In the genomic region with DNA sequence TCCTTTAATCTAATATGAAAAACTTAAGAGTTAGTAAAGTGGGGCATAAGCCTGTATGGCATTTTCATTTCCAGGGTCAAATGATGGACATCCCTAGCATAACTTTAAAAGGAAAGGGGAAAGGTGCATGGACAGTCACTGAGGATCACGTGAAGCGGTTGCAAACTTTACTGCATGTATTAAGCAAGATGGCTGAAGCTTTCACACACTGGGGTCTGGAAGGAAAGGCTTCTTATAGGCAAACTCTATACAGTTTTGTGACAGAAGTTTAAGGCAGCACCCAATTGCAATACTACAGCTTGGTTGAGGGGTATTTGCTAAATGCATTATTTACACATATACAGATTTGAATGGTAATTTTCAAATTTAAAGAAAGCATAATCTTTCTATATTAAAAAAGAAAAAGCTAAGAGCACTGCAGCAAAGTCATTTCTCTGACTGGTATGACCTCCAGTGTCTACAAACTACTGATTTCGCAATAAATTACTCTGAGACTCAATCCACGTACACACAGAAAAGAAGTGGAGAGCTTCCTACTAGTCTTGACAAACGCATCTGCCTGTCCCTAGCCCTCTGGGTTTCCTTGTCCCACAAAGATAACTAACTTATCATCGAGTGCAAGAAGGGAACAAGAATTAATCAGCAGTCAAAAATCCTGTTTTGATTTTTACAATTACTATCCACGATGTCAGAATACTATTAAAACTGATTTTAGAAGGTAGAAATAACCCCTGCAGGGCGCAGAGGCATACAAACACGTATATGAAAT, we compare ENCODE assay signal across 8 mouse cellular contexts. TPM values are rescaled to one million over a fixed set of nuclear protein-coding genes. Genes with fewer than 3 reads are reported as not detected.
DNase-seq lines count a peak whose midpoint lies in the region; ATAC-seq and TF ChIP-seq lines count a peak whose summit lies in the region.

No protein-coding gene starts in this region.

- TF ChIP-seq EP300 in liver, postnatal 0 days (IDR thresholded peaks at IDR 0.05; ENCODE audit: low read depth), result no peak

- peak overlapping the region; percentile 90 for H3K4me3 ChIP-seq in gastrocnemius, adult 2 months
- H3K4me3 ChIP-seq in bone marrow macrophage, adult 2 months (ENCODE audit: insufficient read depth, low read length), result peak overlapping the region; percentile 100
- H3K4me3 ChIP-seq in heart, embryonic 15.5 days, result peak overlapping the region; percentile 73
- H3K4me3 ChIP-seq in liver, postnatal 0 days (ENCODE audit: low read depth, low read length), result peak overlapping the region; percentile 71

- intact Hi-C loops in gastrocnemius, adult 2 months (cut with DNase I), result loop anchor here (1.0 to 2.0 kb wide), 2 partner anchors 17 to 61 kb away; no protein-coding TSS in a partner anchor
- intact Hi-C loops in gastrocnemius, postnatal 14 days (cut with DNase I; ENCODE audit: low total_unique reads), result no loop called here
- intact Hi-C loops in gastrocnemius, postnatal 36 days (cut with DNase I), result loop anchor here (1.0 kb wide), 1 partner anchor 60 kb away; no protein-coding TSS in a partner anchor

- H3K27ac ChIP-seq in gastrocnemius, adult 2 months, result peak overlapping the region; percentile 99
- peak overlapping the region; percentile 47 for H3K27ac ChIP-seq in bone marrow macrophage, adult 2 months (ENCODE audit: insufficient read depth, low read depth, low read length)
- peak overlapping the region; percentile 99 for H3K27ac ChIP-seq in heart, embryonic 15.5 days
- H3K27ac ChIP-seq in liver, postnatal 0 days (ENCODE audit: low read depth), result peak overlapping the region; percentile 94

- peaks cover 19% of the 10 kb centered on the region for H3K4me1 ChIP-seq in bone marrow macrophage, adult 2 months (ENCODE audit: control insufficient read depth, insufficient read depth, low read length)
- H3K4me1 ChIP-seq in heart, embryonic 15.5 days (replicated peaks), result peaks cover 17% of the 10 kb centered on the region
- peaks cover 7% of the 10 kb centered on the region for H3K4me1 ChIP-seq in liver, postnatal 0 days (ENCODE audit: insufficient read depth)

- TF ChIP-seq POLR2A in bone marrow macrophage, adult 2 months (IDR thresholded peaks at IDR 0.05; ENCODE audit: borderline replicate concordance, low read depth, low read length), result no peak

- no peak for DNase-seq in gastrocnemius, adult 2 months
- no peak for DNase-seq in gastrocnemius, postnatal 14 days
- DNase-seq in liver, postnatal 0 days, result no peak
- DNase-seq in testis, postnatal 14 days (ENCODE audit: low spot score), result no peak
- DNase-seq in gastrocnemius, postnatal 36 days, result no peak
- DNase-seq in spleen, postnatal 36 days (ENCODE audit: low spot score in 2 of 2), result no peak

- ATAC-seq in heart, embryonic 15.5 days (replicated peaks; ENCODE audit: insufficient number of reproducible peaks, insufficient read depth, low FRiP score, low read depth), result no peak
- ATAC-seq in liver, postnatal 0 days, result no peak

- no peaks in the 10 kb centered on the region for H3K36me3 ChIP-seq in heart, embryonic 15.5 days
- H3K36me3 ChIP-seq in liver, postnatal 0 days (replicated peaks; ENCODE audit: insufficient read depth, low read length), result 0 out of 2 replicates have a peak, but pooled peaks cover 5% of the 10 kb centered on the region

- no peak for TF ChIP-seq CTCF in gastrocnemius, adult 2 months (IDR thresholded peaks at IDR 0.05)
- TF ChIP-seq CTCF in bone marrow macrophage, adult 2 months (IDR thresholded peaks at IDR 0.05; ENCODE audit: low read depth, low read length), result no peak
- no peak for TF ChIP-seq CTCF in liver, postnatal 0 days (IDR thresholded peaks at IDR 0.05; ENCODE audit: low read depth)

- no peaks in the 10 kb centered on the region for H3K9me3 ChIP-seq in heart, embryonic 15.5 days (replicated peaks)
- H3K9me3 ChIP-seq in liver, postnatal 0 days (ENCODE audit: low read length), result no peaks in the 10 kb centered on the region

- no peaks in the 10 kb centered on the region for H3K27me3 ChIP-seq in heart, embryonic 15.5 days
- no peaks in the 10 kb centered on the region for H3K27me3 ChIP-seq in liver, postnatal 0 days (ENCODE audit: insufficient read depth, low read length)

- 6% methylated on average over 9 of the region's 9 CpGs for WGBS in heart, embryonic 15.5 days
- WGBS in liver, postnatal 0 days (ENCODE audit: insufficient replicate concordance), result 15% methylated on average over 9 of the region's 9 CpGs

- H3K9ac ChIP-seq in heart, embryonic 15.5 days, result peak overlapping the region; percentile 68
- H3K9ac ChIP-seq in liver, postnatal 0 days (replicated peaks), result peak overlapping the region; percentile 73

- peak overlapping the region; percentile 72 for H3K4me2 ChIP-seq in heart, embryonic 15.5 days
- peak overlapping the region; percentile 81 for H3K4me2 ChIP-seq in liver, postnatal 0 days (ENCODE audit: low read depth, low read length)

RNA-seq across cellular contexts. Expression of gene Ugp2, which starts 1.6 kb away (rescaled TPM):
- total RNA-seq in gastrocnemius, adult 2 months (2021), result 100 to 1,000 TPM; 474 to 554 TPM
- total RNA-seq in gastrocnemius, postnatal 14 days (2021), result 100 to 1,000 TPM; 264 to 284 TPM
- 84.5 and 88.9 TPM in 2 replicates for polyA plus RNA-seq in bone marrow macrophage, adult 2 months (2012; ENCODE audit: insufficient read depth, insufficient read length, missing spikeins)
- polyA plus RNA-seq in heart, embryonic 15.5 days (2015; fragmentation: Nextera tagmentation; extraction: Ambion mirVana), result 149 and 175 TPM in 2 replicates
- 88.1 and 92.9 TPM in 2 replicates for polyA plus RNA-seq in liver, postnatal 0 days (2015; fragmentation: Nextera tagmentation; extraction: Ambion mirVana)
- 100 to 1,000 TPM; 381 to 442 TPM for total RNA-seq in gastrocnemius, postnatal 36 days (2021)

Comparison
In these comparisons a context has a peak if more than half of its experiments do, and no peak if none do; other contexts are left out.
1. H3K27ac ChIP-seq: peak in every context shown above with its lines; median percentile 99 in gastrocnemius, adult 2 months; 99 in heart, embryonic 15.5 days; 94 in liver, postnatal 0 days; 47 in bone marrow macrophage, adult 2 months.